ENCODE assay signal across 21 mouse cellular contexts in the genomic region with DNA sequence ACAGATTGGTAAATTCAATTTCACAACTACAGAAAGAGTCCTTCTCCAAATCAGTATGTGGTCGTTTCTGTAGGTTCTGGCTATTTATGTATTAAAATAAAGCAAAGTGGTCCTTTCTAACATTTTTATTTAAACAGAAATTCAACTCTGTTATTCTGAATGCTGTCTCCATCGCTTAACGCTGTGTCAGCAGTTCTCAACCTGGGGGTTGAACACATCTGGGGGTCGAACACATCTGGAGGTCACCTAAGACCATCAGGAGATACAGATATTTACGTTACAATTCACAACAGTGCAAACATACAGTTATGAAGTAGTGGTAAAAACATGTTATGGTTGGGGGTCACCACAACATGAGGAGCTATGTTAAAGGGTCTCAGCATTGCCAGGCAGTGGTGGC.
A peak's percentile ranks its signal among the peaks of the same experiment; 100 is the strongest.
DNase-seq lines count a peak whose midpoint lies in the region; ATAC-seq and TF ChIP-seq lines count a peak whose summit lies in the region.
"Had no signal": no experiment of that assay in that cellular context is flagged by ENCODE, and none has a peak within 500 bp of the region (broad histone marks: within the 10 kb centered on the region; RNA-seq: fewer than 3 reads in every experiment).

No protein-coding gene starts in this region.

- no peak for TF ChIP-seq RAD21 in CH12.LX (IDR thresholded peaks at IDR 0.05; ENCODE audit: low read depth, low read length)

- TF ChIP-seq CTCF in CH12.LX (conservative IDR thresholded peaks at IDR 0.05 in 1 of 2, IDR thresholded peaks at IDR 0.05 in 1 of 2; ENCODE audit: low read depth in 2 of 2, low read length in 2 of 2): no peak
- no peak for TF ChIP-seq CTCF in hindbrain, postnatal 0 days (IDR thresholded peaks at IDR 0.05; ENCODE audit: low read depth)

- no peak for TF ChIP-seq POLR2A in CH12.LX (IDR thresholded peaks at IDR 0.05; ENCODE audit: low read depth, low read length)

- no peak for ATAC-seq in hindbrain, postnatal 0 days
- ATAC-seq: activated CD4-positive, CD25-positive, alpha-beta regulatory T cell, adult 4 months; Patski had no signal

- H3K4me2 ChIP-seq in CH12.LX (ENCODE audit: insufficient read depth, low read depth, poor library complexity, severe bottlenecking): no peak overlapping the region
- H3K4me2 ChIP-seq in hindbrain, postnatal 0 days (ENCODE audit: low read depth, low read length): no peak overlapping the region

- 83% methylated on average over 5 of the region's 5 CpGs for WGBS in hindbrain, postnatal 0 days

- no peaks in the 10 kb centered on the region for H3K79me2 ChIP-seq in CH12.LX (replicated peaks; ENCODE audit: control insufficient read depth, extremely low read depth, insufficient read depth, poor library complexity, severe bottlenecking)

- H3K27me3 ChIP-seq in CH12.LX (replicated peaks): no peaks in the 10 kb centered on the region
- no peaks in the 10 kb centered on the region for H3K27me3 ChIP-seq in hindbrain, postnatal 0 days (ENCODE audit: insufficient read depth, low read length)
- H3K27me3 ChIP-seq: Patski had no signal

- H3K4me3 ChIP-seq in CH12.LX (replicated peaks in 1 of 3; ENCODE audit: low read depth in 2 of 3, low read length in 2 of 3, poor library complexity in 1 of 3): no peak overlapping the region
- H3K4me3 ChIP-seq in ES-E14 (ENCODE audit: insufficient read depth in 1 of 2, low read depth in 1 of 2, low read length in 2 of 2, poor library complexity in 1 of 2, severe bottlenecking in 1 of 2): no peak overlapping the region
- H3K4me3 ChIP-seq in hindbrain, postnatal 0 days (ENCODE audit: low read length): no peak overlapping the region

- H3K27ac ChIP-seq in CH12.LX (ENCODE audit: insufficient read depth, low read depth) (no peak overlapping the region), ES-E14 (ENCODE audit: insufficient read depth, low read depth, low read length, poor library complexity, severe bottlenecking) (no peak overlapping the region)
- H3K27ac ChIP-seq in hindbrain, postnatal 0 days: no peak overlapping the region

- no peak for TF ChIP-seq EP300 in CH12.LX (IDR thresholded peaks at IDR 0.05; ENCODE audit: low read length)

- peak; percentile 56 for DNase-seq in heart, adult 11 months
- no peak for DNase-seq in heart, postnatal 14 days
- DNase-seq in CH12.LX (ENCODE audit: extremely low read depth): no peak
- no peak for DNase-seq in ES-E14 (ENCODE audit: low read depth, low spot score)
- no peak for DNase-seq in layer of hippocampus, postnatal 36 days
- no peak for DNase-seq in hindbrain, postnatal 0 days (ENCODE audit: low spot score)
- DNase-seq: adrenal gland, adult 2 months; adrenal gland, adult 8-10 months; adrenal gland, postnatal 10 days; adrenal gland, postnatal 14 days; adrenal gland, postnatal 25 days; adrenal gland, postnatal 36 days; B cell, adult 2 months; cerebellum, adult 11 months; cerebellum, adult 11-12 months; cerebellum, adult 18-20 months; cerebellum, adult 2 months; cerebellum, adult 8-10 months had no signal

- dilution Hi-C loops in CH12.LX (cut with MboI; ENCODE audit: extremely low pct_ligation_motif_present, extremely low pct_unique_long_range_greater_than_20kb, low sequenced_read_pairs): no loop called here

- intact Hi-C loops in heart, postnatal 14 days (cut with DNase I): no loop called here

- H3K4me1 ChIP-seq in CH12.LX (ENCODE audit: control insufficient read depth in 1 of 2, insufficient read depth in 2 of 2) (peaks cover 0 to 3% of the 10 kb centered on the region in 2 experiments; a peak in 1 of 4 replicates), ES-E14 (ENCODE audit: control insufficient read depth in 2 of 2, insufficient read depth in 2 of 2, low read length in 2 of 2, poor library complexity in 1 of 2) (no peaks in the 10 kb centered on the region)
- no peaks in the 10 kb centered on the region for H3K4me1 ChIP-seq in hindbrain, postnatal 0 days (ENCODE audit: insufficient read depth, low read length)

- in situ Hi-C loops in CH12.LX (cut with MboI; ENCODE audit: low pct_ligation_motif_present, low pct_unique_long_range_greater_than_20kb, low sequenced_read_pairs): no loop called here
- in situ Hi-C loops in ES-E14 (cut with MboI; ENCODE audit: low sequenced_read_pairs in 2 of 2, unreplicated experiment in 2 of 2): no loop called here

- H3K9me3 ChIP-seq in CH12.LX (replicated peaks; ENCODE audit: low read length) (no peaks in the 10 kb centered on the region), ES-E14 (ENCODE audit: control insufficient read depth, insufficient read depth, low read depth, low read length) (no peaks in the 10 kb centered on the region)
- no peaks in the 10 kb centered on the region for H3K9me3 ChIP-seq in hindbrain, postnatal 0 days (ENCODE audit: low read length)
- H3K9me3 ChIP-seq: G1E had no signal

- H3K36me3 ChIP-seq in CH12.LX (replicated peaks in 1 of 2; ENCODE audit: control insufficient read depth in 1 of 2, insufficient read depth in 1 of 2, low read length in 1 of 2): no peaks in the 10 kb centered on the region
- H3K36me3 ChIP-seq in ES-E14 (ENCODE audit: control insufficient read depth, insufficient read depth, low read length, poor library complexity, severe bottlenecking): no peaks in the 10 kb centered on the region
- H3K36me3 ChIP-seq in hindbrain, postnatal 0 days (ENCODE audit: insufficient read depth, low read length): no peaks in the 10 kb centered on the region
- H3K36me3 ChIP-seq: G1E had no signal

- H3K9ac ChIP-seq in CH12.LX (ENCODE audit: insufficient read depth, low read depth) (no peak overlapping the region), ES-E14 (ENCODE audit: insufficient read depth, low read depth, low read length, poor library complexity, severe bottlenecking) (no peak overlapping the region)
- H3K9ac ChIP-seq in hindbrain, postnatal 0 days (replicated peaks; ENCODE audit: low read length): no peak overlapping the region

TF ChIP-seq in CH12.LX, 34 proteins besides CTCF, POLR2A, EP300 and RAD21:
- TF ChIP-seq MAFK (IDR thresholded peaks at IDR 0.05; ENCODE audit: insufficient replicate concordance, low read length) (peak; percentile 85), TCF12 (IDR thresholded peaks at IDR 0.05; ENCODE audit: low read depth, low read length) (no peak), JUN (IDR thresholded peaks at IDR 0.05; ENCODE audit: insufficient read depth, low read depth, low read length) (no peak), ZC3H11A (IDR thresholded peaks at IDR 0.05; ENCODE audit: low read depth, low read length) (no peak), USF1 (IDR thresholded peaks at IDR 0.05; ENCODE audit: low read depth, low read length) (no peak), CHD1 (IDR thresholded peaks at IDR 0.05; ENCODE audit: low read depth, low read length) (no peak), ELF1 (IDR thresholded peaks at IDR 0.05; ENCODE audit: low read depth, low read length) (no peak), ETS1 (conservative IDR thresholded peaks at IDR 0.05; ENCODE audit: low read depth, low read length) (no peak)

TF ChIP-seq in ES-E14, 5 proteins besides CTCF, POLR2A, EP300 and RAD21:
- TF ChIP-seq MAFK (IDR thresholded peaks at IDR 0.05; ENCODE audit: insufficient read depth, low read depth, low read length) (peak; percentile 80), ZC3H11A (IDR thresholded peaks at IDR 0.05; ENCODE audit: borderline replicate concordance, low read depth, low read length) (no peak)
